Mouse (Mus musculus) lung, adult 2 months (tissue): ENCODE results near the gene Kalrn. TPM values are rescaled to one million over a fixed set of nuclear protein-coding genes. Genes with fewer than 3 reads are reported as not detected.

Experiments used
- DNase-seq: peaks from one replicate; pipeline ENCODE4 v3.0.0; 2022
- H3K4me1 ChIP-seq: fragments of 200-500 bp; 2 replicates; pipeline ENCODE4 v1.6.1; 2011; ENCODE audit warnings: low read length; ENCODE audit not compliant: control insufficient read depth, insufficient read depth
- H3K4me3 ChIP-seq: fragments of 200-500 bp; replicated peaks from 2 replicates; pipeline ENCODE3; 2011; ENCODE audit warnings: low read depth, mild to moderate bottlenecking, control low read depth, low read length; ENCODE audit errors: extremely low read depth
- CTCF ChIP-seq: fragments of 200-500 bp; IDR thresholded peaks from 2 replicates; pipeline ENCODE4 v1.5.1; 2011; ENCODE audit warnings: mild to moderate bottlenecking, low read length, control low read depth; ENCODE audit not compliant: insufficient read depth
- POLR2A ChIP-seq: fragments of 200-500 bp; IDR thresholded peaks from 2 replicates; pipeline ENCODE4 v1.6.1; 2011; ENCODE audit warnings: low read depth, mild to moderate bottlenecking, control low read depth, low read length, borderline replicate concordance; ENCODE audit errors: extremely low read depth
- WGBS: fragments of 180-500 bp; shearing (Covaris S2); methylation state at CpG from one replicate; pipeline ENCODE4 v1.1.7; 2018; 5-methylcytosine and 5-hydroxymethylcytosine counted together
- polyA plus RNA-seq: library from polyadenylated mRNA; depleted of rRNA; stranded (reverse); fragments of >200 nt; gene quantifications from 2 replicates; pipeline ENCODE4 v1.2.3, GENCODE M21; 2012

Kalrn gene
- polyA plus RNA-seq, 1 experiment: 11.8 TPM

GRCm38 (mm10) chr16:34299226-34299625 is 274.1 kb downstream of the Kalrn start:
- H3K4me1 ChIP-seq: no peaks in the 10 kb centered on the region
- no peak for DNase-seq
- 75% methylated on average over 2 of the region's 2 CpGs for WGBS
- no peak for TF ChIP-seq POLR2A
- TF ChIP-seq CTCF: no peak
- H3K4me3 ChIP-seq: no peak overlapping the region

GRCm38 (mm10) chr16:34297911-34298682 is 275.2 kb downstream of the Kalrn start:
- WGBS: 67% methylated on average over 5 of the region's 5 CpGs
- TF ChIP-seq POLR2A (no peak), CTCF (no peak)
- DNase-seq: no peak
- Histone ChIP-seq H3K4me3 (no peak overlapping the region), H3K4me1 (no peaks in the 10 kb centered on the region)

- no peak for DNase-seq
- H3K4me1 ChIP-seq: no peaks in the 10 kb centered on the region
- 87% methylated on average over 6 of the region's 6 CpGs for WGBS
- no peak overlapping the region for H3K4me3 ChIP-seq
- TF ChIP-seq POLR2A (no peak), CTCF (peak; percentile 37; the same call in 1 of the 2 replicates)
Observed at GRCm38 (mm10) chr16:34294568-34294967, 278.8 kb downstream of the Kalrn start.

GRCm38 (mm10) chr16:34293675-34294074 is 279.7 kb downstream of the Kalrn start:
- 93% methylated on average over 2 of the region's 2 CpGs for WGBS
- no peaks in the 10 kb centered on the region for H3K4me1 ChIP-seq
- no peak overlapping the region for H3K4me3 ChIP-seq
- TF ChIP-seq POLR2A (no peak), CTCF (no peak)
- DNase-seq: no peak

- no peak for DNase-seq
- TF ChIP-seq POLR2A (no peak), CTCF (peak; percentile 46; the same call in 1 of the 2 replicates)
- Histone ChIP-seq H3K4me3 (no peak overlapping the region), H3K4me1 (no peaks in the 10 kb centered on the region)
- 46% methylated on average over 7 of the region's 7 CpGs for WGBS
Observed at GRCm38 (mm10) chr16:34289583-34289982, 283.7 kb downstream of the Kalrn start.

- no peaks in the 10 kb centered on the region for H3K4me1 ChIP-seq
- no peak for DNase-seq
- WGBS: 91% methylated on average over 8 of the region's 8 CpGs
- H3K4me3 ChIP-seq: no peak overlapping the region
- TF ChIP-seq CTCF (no peak), POLR2A (no peak)
Observed at GRCm38 (mm10) chr16:34282026-34282425, 291.3 kb downstream of the Kalrn start.

GRCm38 (mm10) chr16:34279654-34280383 is 293.5 kb downstream of the Kalrn start:
- DNase-seq: no peak
- no peaks in the 10 kb centered on the region; the same call in 1 of the 2 replicates for H3K4me1 ChIP-seq
- no peak overlapping the region for H3K4me3 ChIP-seq
- 76% methylated on average over 7 of the region's 7 CpGs for WGBS
- no peak for TF ChIP-seq POLR2A
- no peak for TF ChIP-seq CTCF

GRCm38 (mm10) chr16:34278249-34278790 is 295.0 kb downstream of the Kalrn start:
- H3K4me3 ChIP-seq: no peak overlapping the region
- 55% methylated on average over 4 of the region's 4 CpGs for WGBS
- H3K4me1 ChIP-seq: no peaks in the 10 kb centered on the region; the same call in 1 of the 2 replicates
- TF ChIP-seq CTCF (no peak), POLR2A (no peak)
- no peak for DNase-seq

GRCm38 (mm10) chr16:34274607-34275006 is 298.7 kb downstream of the Kalrn start:
- TF ChIP-seq CTCF (no peak), POLR2A (no peak)
- no peak for DNase-seq

GRCm38 (mm10) chr16:34271476-34271875 is 301.9 kb downstream of the Kalrn start:
- TF ChIP-seq POLR2A (no peak), CTCF (no peak)
- no peak for DNase-seq
- Histone ChIP-seq H3K4me1 (no peaks in the 10 kb centered on the region; the same call in 1 of the 2 replicates), H3K4me3 (no peak overlapping the region)
- WGBS: 91% methylated on average over 5 of the region's 5 CpGs

More at GRCm38 (mm10) chr16:34274607-34275006, 298.7 kb downstream of the Kalrn start:
- H3K4me3 ChIP-seq: no peak overlapping the region
- H3K4me1 ChIP-seq: no peaks in the 10 kb centered on the region; the same call in 1 of the 2 replicates

- TF ChIP-seq POLR2A: no peak
- no peak for TF ChIP-seq CTCF
- no peak for DNase-seq
- H3K4me3 ChIP-seq: no peak overlapping the region
- WGBS: 72% methylated on average over 2 of the region's 2 CpGs
- no peaks in the 10 kb centered on the region; the same call in 1 of the 2 replicates for H3K4me1 ChIP-seq
Observed at GRCm38 (mm10) chr16:34270681-34271080, 302.7 kb downstream of the Kalrn start.
